Mouse (Mus musculus) heart, postnatal 36 days (tissue): ENCODE measurements around the gene Lmf2. TPM values are rescaled to one million over a fixed set of nuclear protein-coding genes. Genes with fewer than 3 reads are reported as not detected.

Source experiments
- DNase-seq, 2 experiments: peaks; one replicate each; pipeline ENCODE4 v3.0.0; 2021 to 2022
- intact Hi-C: fragments of 180-260 bp; cut with DNase I; formaldehyde crosslinking; loops from one replicate; pipeline ENCODE4 v1.15.1; 2025
- total RNA-seq, 2 experiments: library from RNA; stranded (reverse); gene quantifications; 2 replicates each; pipeline ENCODE4 v1.2.3; 2021

Gene Lmf2
- 10 to 100 TPM; 29.0 to 33.2 TPM for total RNA-seq

GRCm38 (mm10) chr15:89355241-89356187, at the start of gene Lmf2, which contains the start of gene Ncaph2:
Gene Lmf2, minus strand, starts transcription at chr15:89355659.
Gene Ncaph2, plus strand, starts transcription at chr15:89355719.
- DNase-seq: peak; percentile 96 to 98
- intact Hi-C loops: loop anchor here (1.0 to 5.0 kb wide), 4 partner anchors 19 to 233 kb away; partner anchors contain the start of genes C730034F03Rik, Chkb, Cpt1b and Gm44502

GRCm38 (mm10) chr15:89404831-89405623, 49.6 kb upstream of the Lmf2 start:
- DNase-seq: no peak
- intact Hi-C loops: no loop called here

GRCm38 (mm10) chr15:89402471-89402870, 47.0 kb upstream of the Lmf2 start:
- no peak for DNase-seq
- intact Hi-C loops: no loop called here

- no peak for DNase-seq
- intact Hi-C loops: no loop called here
These were observed 44.3 kb upstream of the Lmf2 start for GRCm38 (mm10) chr15:89399716-89400115.

- DNase-seq: no peak
These were observed 42.7 kb upstream of the Lmf2 start for GRCm38 (mm10) chr15:89398146-89398545.

GRCm38 (mm10) chr15:89396883-89397282, 41.4 kb upstream of the Lmf2 start:
- intact Hi-C loops: no loop called here
- DNase-seq: no peak

More at GRCm38 (mm10) chr15:89398146-89398545, 42.7 kb upstream of the Lmf2 start:
- intact Hi-C loops: no loop called here

GRCm38 (mm10) chr15:89390081-89390480, 34.6 kb upstream of the Lmf2 start:
- intact Hi-C loops: no loop called here
- DNase-seq: no peak

GRCm38 (mm10) chr15:89387127-89387526, 31.7 kb upstream of the Lmf2 start:
- intact Hi-C loops: no loop called here
- no peak for DNase-seq

GRCm38 (mm10) chr15:89384617-89385016, 29.2 kb upstream of the Lmf2 start, which contains the start of gene Klhdc7b:
Gene Klhdc7b, plus strand, starts transcription at chr15:89384917.
- DNase-seq: no peak
- intact Hi-C loops: no loop called here

GRCm38 (mm10) chr15:89379429-89379828, 24.0 kb upstream of the Lmf2 start:
- peak; percentile 31 to 32 for DNase-seq
- intact Hi-C loops: loop anchor here (5.0 kb wide), 1 partner anchor 88 kb away; no protein-coding TSS in a partner anchor

- intact Hi-C loops: loop anchor here (5.0 kb wide), 1 partner anchor 88 kb away; no protein-coding TSS in a partner anchor
- peak; percentile 57 to 63 for DNase-seq
These were observed 23.5 kb upstream of the Lmf2 start, which contains the start of gene Odf3b for GRCm38 (mm10) chr15:89378831-89379401. Gene Odf3b, minus strand, starts transcription at chr15:89379282.

- intact Hi-C loops: loop anchor here (5.0 kb wide), 1 partner anchor 89 kb away; no protein-coding TSS in a partner anchor
- DNase-seq: no peak
These were observed 22.7 kb upstream of the Lmf2 start for GRCm38 (mm10) chr15:89377938-89378828.

GRCm38 (mm10) chr15:89377362-89377761, 21.9 kb upstream of the Lmf2 start:
- no peak for DNase-seq
- intact Hi-C loops: loop anchor here (5.0 kb wide), 1 partner anchor 90 kb away; no protein-coding TSS in a partner anchor

- intact Hi-C loops: loop anchor here (5.0 kb wide), 1 partner anchor 90 kb away; no protein-coding TSS in a partner anchor
- DNase-seq: no peak
These were observed 21.5 kb upstream of the Lmf2 start, which contains the start of gene Tymp for GRCm38 (mm10) chr15:89376957-89377356. Gene Tymp, minus strand, starts transcription at chr15:89377039.

- intact Hi-C loops: loop anchor here (5.0 kb wide), 1 partner anchor 91 kb away; no protein-coding TSS in a partner anchor
These were observed 20.6 kb upstream of the Lmf2 start for GRCm38 (mm10) chr15:89376040-89376439.

GRCm38 (mm10) chr15:89374801-89375534, 19.5 kb upstream of the Lmf2 start:
- intact Hi-C loops: loop anchor here (1.0 to 5.0 kb wide), 3 partner anchors 20 to 92 kb away; partner anchors contain the start of genes C730034F03Rik, Chkb, Gm44502 and Lmf2
- no peak for DNase-seq

More at GRCm38 (mm10) chr15:89376040-89376439, 20.6 kb upstream of the Lmf2 start:
- no peak for DNase-seq

GRCm38 (mm10) chr15:89374340-89374739, 18.9 kb upstream of the Lmf2 start:
- no peak for DNase-seq
- intact Hi-C loops: loop anchor here (1.0 to 2.0 kb wide), 2 partner anchors 19 to 54 kb away; partner anchors contain the start of genes C730034F03Rik, Chkb, Gm44502 and Lmf2

- intact Hi-C loops: loop anchor here (1.0 to 2.0 kb wide), 2 partner anchors 19 to 55 kb away; partner anchors contain the start of genes C730034F03Rik, Chkb, Gm44502 and Lmf2
- DNase-seq: peak; percentile 96 to 97
These were observed 18.3 kb upstream of the Lmf2 start, which contains the start of gene Sco2 for GRCm38 (mm10) chr15:89373762-89374248. Gene Sco2, minus strand, starts transcription at chr15:89373846.
